Mouse (Mus musculus): ENCODE measurements around the gene Stub1.

Stub1 gene

GRCm38 (mm10) chr17:25836397-25837075 is 3.3 kb upstream of the Stub1 start:
- peak in 1 of 2 experiments; percentile 59 for DNase-seq

- DNase-seq, result peak in 1 of 2 experiments; percentile 33
Measured at GRCm38 (mm10) chr17:25835816-25836215, 2.6 kb upstream of the Stub1 start.

GRCm38 (mm10) chr17:25835301-25835700 is 2.1 kb upstream of the Stub1 start:
- DNase-seq, result no peak

GRCm38 (mm10) chr17:25834595-25835222 is 1.5 kb upstream of the Stub1 start:
- peak in 1 of 2 experiments; percentile 52 for DNase-seq

- peak in 1 of 2 experiments; percentile 44 for DNase-seq
Measured at GRCm38 (mm10) chr17:25833961-25834594, 874 bp upstream of the Stub1 start.

GRCm38 (mm10) chr17:25832436-25833290 is 541 bp downstream of the Stub1 start:
- peak; percentile 100 for DNase-seq

- peak; percentile 71 to 74 for DNase-seq
Measured at GRCm38 (mm10) chr17:25831451-25832281, 1.5 kb downstream of the Stub1 start.

GRCm38 (mm10) chr17:25830806-25831431 is 2.3 kb downstream of the Stub1 start:
- DNase-seq, result no peak

- no peak for DNase-seq
Measured at GRCm38 (mm10) chr17:25830200-25830753, 2.9 kb downstream of the Stub1 start.

GRCm38 (mm10) chr17:25829558-25830017 is 3.6 kb downstream of the Stub1 start:
- peak in 1 of 2 experiments; percentile 34 for DNase-seq

- peak; percentile 88 for DNase-seq
Measured at GRCm38 (mm10) chr17:25828712-25829557, 4.3 kb downstream of the Stub1 start, which contains the start of gene Jmjd8. Jmjd8 (plus strand) TSS chr17:25828867.

- DNase-seq, result peak in 1 of 2 experiments; percentile 22
Measured at GRCm38 (mm10) chr17:25828223-25828594, 5.0 kb downstream of the Stub1 start.

- peak in 1 of 2 experiments; percentile 31 for DNase-seq
Measured at GRCm38 (mm10) chr17:25827546-25828222, 5.5 kb downstream of the Stub1 start.

- DNase-seq, result no peak
Measured at GRCm38 (mm10) chr17:25827011-25827410, 6.2 kb downstream of the Stub1 start.

- no peak for DNase-seq
Measured at GRCm38 (mm10) chr17:25825984-25826570, 7.1 kb downstream of the Stub1 start.

- no peak for DNase-seq
Measured at GRCm38 (mm10) chr17:25825311-25825710, 7.9 kb downstream of the Stub1 start.

GRCm38 (mm10) chr17:25824362-25825142 is 8.7 kb downstream of the Stub1 start:
- no peak for DNase-seq

- peak; percentile 86 for DNase-seq
Measured at GRCm38 (mm10) chr17:25823452-25823851, 9.8 kb downstream of the Stub1 start, which contains the start of gene Wdr24. Wdr24 (plus strand) TSS chr17:25823627.
